Mouse (Mus musculus): ENCODE results near the gene Cdyl2.
A peak's percentile ranks its signal among the peaks of the same experiment; 100 is the strongest.

Cdyl2 gene

GRCm38 (mm10) chr8:116732684-116733647 lies at the start of gene Cdyl2:
Cdyl2 (minus strand) TSS chr8:116732991.
- peak; percentile 82 to 84 for DNase-seq

- DNase-seq: no peak
Observed at GRCm38 (mm10) chr8:116780594-116780993, 47.8 kb upstream of the Cdyl2 start.

- no peak for DNase-seq
Observed at GRCm38 (mm10) chr8:116774220-116774619, 41.4 kb upstream of the Cdyl2 start.

GRCm38 (mm10) chr8:116772727-116773126 lies 39.9 kb upstream of the Cdyl2 start:
- no peak for DNase-seq

GRCm38 (mm10) chr8:116771797-116772343 lies 39.1 kb upstream of the Cdyl2 start:
- peak in 1 of 2 experiments; percentile 10 for DNase-seq

GRCm38 (mm10) chr8:116770756-116771155 lies 38.0 kb upstream of the Cdyl2 start:
- no peak for DNase-seq

- no peak for DNase-seq
Observed at GRCm38 (mm10) chr8:116756174-116756573, 23.4 kb upstream of the Cdyl2 start.

GRCm38 (mm10) chr8:116755557-116755956 lies 22.8 kb upstream of the Cdyl2 start:
- peak; percentile 47 to 59 for DNase-seq

- DNase-seq: no peak
Observed at GRCm38 (mm10) chr8:116740726-116741125, 7.9 kb upstream of the Cdyl2 start.

GRCm38 (mm10) chr8:116735306-116735705 lies 2.5 kb upstream of the Cdyl2 start:
- no peak for DNase-seq

GRCm38 (mm10) chr8:116734176-116734575 lies 1.4 kb upstream of the Cdyl2 start:
- DNase-seq: no peak

- no peak for DNase-seq
Observed at GRCm38 (mm10) chr8:116733648-116734014, 840 bp upstream of the Cdyl2 start.

- DNase-seq: peak in 1 of 2 experiments; percentile 51
Observed at GRCm38 (mm10) chr8:116731976-116732683, 661 bp downstream of the Cdyl2 start.

GRCm38 (mm10) chr8:116721451-116721850 lies 11.3 kb downstream of the Cdyl2 start:
- no peak for DNase-seq

- no peak for DNase-seq
Observed at GRCm38 (mm10) chr8:116707496-116707895, 25.3 kb downstream of the Cdyl2 start.

GRCm38 (mm10) chr8:116702501-116702900 lies 30.3 kb downstream of the Cdyl2 start:
- peak; percentile 24 to 29 for DNase-seq

- no peak for DNase-seq
Observed at GRCm38 (mm10) chr8:116692931-116693330, 39.9 kb downstream of the Cdyl2 start.

- DNase-seq: peak; percentile 39 to 48
Observed at GRCm38 (mm10) chr8:116689741-116690140, 43.0 kb downstream of the Cdyl2 start.

- DNase-seq: no peak
Observed at GRCm38 (mm10) chr8:116676174-116676573, 56.6 kb downstream of the Cdyl2 start.

- DNase-seq: peak in 1 of 2 experiments; percentile 52
Observed at GRCm38 (mm10) chr8:116673966-116674805, 58.6 kb downstream of the Cdyl2 start.

GRCm38 (mm10) chr8:116673493-116673892 lies 59.3 kb downstream of the Cdyl2 start:
- no peak for DNase-seq

GRCm38 (mm10) chr8:116673052-116673451 lies 59.7 kb downstream of the Cdyl2 start:
- DNase-seq: no peak

Measured in thymus, postnatal 36 days (tissue).